Mouse (Mus musculus): ENCODE measurements around the gene Vamp5.

Vamp5 gene

DNA sequence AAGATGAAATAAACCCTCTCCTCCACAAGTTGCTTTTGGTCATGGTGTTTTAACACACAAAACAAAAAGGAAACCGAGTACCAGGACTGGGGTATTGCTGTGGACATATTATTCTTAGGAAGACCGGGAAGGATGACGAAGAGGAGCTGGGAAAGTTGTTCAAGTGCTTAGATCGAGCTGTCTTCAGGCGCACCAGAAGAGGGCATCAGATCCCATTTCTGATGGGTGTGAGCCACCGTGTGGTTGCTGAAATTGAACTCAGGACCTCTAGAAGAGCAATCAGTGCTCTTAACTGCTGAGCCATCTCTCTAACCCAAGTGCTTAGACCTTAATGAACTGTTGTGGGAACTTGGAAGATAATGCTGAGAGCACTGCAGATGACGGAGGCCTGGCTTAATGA, 16.3 kb downstream of the Vamp5 start:
- DNase-seq = no peak

DNA sequence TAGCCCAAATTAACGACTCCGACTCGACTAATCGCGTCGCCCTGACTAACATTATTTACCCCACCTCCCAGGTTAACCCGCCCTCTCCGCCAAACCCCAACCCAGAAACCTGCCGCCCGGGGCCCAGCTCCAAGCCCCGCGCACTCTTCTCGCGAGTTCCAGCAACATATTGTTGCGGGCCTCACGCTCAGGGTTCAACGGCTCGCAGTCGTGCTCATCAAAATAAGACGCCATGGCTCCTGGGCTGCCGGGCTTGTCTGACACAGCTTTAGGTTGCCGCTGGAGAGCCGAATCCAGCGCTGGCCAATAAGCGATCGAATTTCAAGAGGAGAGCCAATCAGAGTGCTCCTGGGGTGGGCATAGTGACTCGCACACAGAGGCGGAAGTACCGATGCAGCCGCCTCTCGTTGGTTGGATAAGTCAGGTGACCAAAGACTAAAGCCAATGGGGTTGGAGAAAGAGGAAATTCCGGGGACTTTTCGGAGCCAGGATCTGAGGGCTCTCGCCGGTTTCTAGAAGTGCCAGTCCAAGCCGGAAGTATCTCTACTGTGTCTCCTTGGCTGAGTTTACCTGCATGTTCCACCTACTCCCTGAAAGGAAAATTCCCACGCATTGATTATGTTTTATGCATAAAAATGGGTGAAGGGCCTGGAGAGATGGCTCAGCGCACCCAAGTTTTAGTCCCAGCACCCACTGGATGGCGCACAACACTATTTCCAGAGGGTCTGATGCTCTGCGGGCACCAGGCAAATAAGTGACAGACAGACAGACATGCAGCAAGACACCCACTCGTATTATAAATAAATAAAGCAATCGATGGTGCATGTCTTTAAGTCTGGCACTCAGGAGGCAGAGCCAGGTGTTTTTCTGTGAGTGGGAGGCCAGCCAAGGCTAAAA, 17.9 kb downstream of the Vamp5 start:
- DNase-seq = peak; percentile 95

DNA sequence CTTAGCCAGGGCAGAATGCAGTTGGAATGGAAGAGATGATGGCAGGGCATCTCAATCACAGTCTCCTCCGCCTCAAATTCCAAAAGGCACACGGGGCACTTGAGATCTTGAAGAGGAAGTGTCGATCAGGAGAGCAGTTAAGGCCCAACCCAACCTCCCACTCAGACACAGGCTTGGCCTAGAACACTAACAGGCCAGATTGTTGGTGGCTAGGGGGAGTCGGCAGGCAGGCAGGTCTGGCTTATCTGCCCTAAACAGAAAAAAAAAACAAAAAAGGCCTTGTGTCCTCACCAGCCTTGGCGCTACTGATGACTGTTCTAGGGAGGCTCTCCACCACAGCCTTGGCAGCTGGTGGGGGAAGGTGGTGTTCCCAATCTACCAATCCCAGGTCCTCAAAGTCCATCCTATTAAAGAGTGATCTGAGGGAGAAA, 19.1 kb downstream of the Vamp5 start:
- DNase-seq = peak; percentile 32

DNA sequence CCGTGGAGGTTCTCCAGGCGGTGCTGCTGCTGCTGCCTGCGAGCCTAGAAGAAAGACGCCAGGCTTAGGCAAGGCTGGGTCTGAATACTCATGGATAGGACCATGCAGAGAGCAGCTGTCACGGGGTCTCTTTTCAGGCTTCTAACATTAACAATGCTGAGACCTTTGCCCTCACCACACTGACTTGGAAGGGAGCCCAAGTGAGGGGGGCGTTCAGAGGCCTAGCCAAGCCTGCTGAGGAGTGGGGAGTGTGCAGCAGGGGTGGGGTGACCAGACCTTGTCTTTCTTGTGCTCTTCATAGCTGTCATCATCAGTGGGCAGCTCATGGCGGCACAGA, 19.7 kb downstream of the Vamp5 start:
- DNase-seq = no peak

DNA sequence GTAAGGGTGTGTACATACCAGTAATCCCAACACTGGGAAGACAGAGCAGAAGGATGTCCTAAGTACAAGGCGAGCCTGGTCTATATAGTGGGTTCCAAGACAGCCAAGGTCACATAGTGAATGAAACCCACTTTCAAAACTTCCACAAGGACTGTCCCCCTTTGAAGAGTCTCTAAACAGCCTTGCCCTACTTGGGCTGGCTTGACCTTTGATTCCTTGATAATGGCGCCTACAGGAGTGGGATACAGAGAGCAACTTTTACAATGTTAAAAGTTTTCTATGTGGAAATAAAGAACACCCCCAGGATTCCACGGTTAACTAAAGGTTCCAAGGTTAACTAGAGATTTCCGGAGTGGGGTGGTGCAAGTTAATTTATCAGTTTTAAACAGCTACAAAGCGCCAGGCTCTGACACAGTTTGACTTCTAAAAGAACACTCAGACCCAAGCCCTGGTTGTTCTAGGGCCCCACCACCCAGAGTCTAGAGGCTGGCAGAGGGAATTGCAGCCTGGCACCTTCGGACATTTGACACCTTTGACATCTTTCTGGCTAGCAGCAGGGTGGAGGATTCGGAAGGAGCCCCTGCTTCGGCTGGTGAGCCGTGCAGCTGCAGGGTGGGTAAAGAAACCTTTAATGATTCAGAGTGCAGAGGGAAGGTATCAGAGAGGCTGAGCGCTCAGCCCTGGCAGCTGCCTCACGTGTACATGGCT, 20.2 kb downstream of the Vamp5 start:
- no peak for DNase-seq

DNA sequence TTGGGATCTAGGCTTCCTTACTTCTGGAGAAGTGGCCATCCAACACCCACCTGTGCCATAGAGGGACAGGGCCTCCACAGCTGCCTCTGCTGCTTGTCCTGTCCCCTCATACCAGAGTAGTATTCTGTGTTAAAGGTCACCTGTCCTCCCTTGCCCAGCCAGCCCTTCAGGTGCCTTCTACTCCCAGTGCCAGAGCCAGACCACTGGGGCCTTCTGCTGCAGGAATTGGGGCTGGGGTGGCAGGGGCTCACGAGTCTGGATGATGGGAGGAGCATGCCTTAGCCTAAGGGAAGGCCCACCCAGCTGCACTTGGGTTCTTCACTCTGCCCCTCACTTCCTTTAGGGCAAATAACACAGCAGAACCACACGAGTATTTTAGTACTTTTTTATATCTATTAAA, 20.9 kb downstream of the Vamp5 start:
- DNase-seq = no peak

DNA sequence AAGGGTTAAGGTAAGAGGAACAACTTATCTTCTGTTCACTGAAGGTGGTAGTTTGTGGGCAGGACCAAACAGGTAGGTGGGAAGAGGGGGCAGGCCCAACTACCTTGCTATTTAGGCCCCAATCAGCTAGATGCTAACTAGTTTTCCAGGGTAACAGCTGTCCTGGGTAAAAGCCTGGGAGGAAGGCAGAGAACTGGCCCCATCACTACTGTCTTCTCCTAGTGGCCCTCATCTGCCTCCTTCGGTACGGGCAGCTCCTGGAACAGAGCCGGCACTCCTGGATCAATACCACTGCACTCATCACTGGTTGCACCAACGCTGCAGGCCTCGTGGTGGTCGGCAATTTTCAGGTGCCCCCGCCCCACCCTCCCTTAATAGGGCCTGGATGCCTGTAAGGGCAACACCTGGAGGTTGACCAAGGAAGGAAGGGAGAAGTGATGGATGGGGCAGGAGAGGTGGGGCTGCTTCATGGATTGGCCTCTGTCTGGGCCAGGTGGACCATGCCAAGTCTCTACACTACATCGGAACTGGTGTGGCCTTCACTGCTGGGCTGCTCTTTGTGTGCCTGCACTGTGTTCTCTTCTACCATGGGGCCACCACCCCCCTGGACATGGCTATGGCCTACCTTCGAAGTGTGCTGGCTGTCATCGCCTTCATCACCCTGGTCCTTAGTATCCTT, 22.0 kb downstream of the Vamp5 start:
- DNase-seq = no peak

DNA sequence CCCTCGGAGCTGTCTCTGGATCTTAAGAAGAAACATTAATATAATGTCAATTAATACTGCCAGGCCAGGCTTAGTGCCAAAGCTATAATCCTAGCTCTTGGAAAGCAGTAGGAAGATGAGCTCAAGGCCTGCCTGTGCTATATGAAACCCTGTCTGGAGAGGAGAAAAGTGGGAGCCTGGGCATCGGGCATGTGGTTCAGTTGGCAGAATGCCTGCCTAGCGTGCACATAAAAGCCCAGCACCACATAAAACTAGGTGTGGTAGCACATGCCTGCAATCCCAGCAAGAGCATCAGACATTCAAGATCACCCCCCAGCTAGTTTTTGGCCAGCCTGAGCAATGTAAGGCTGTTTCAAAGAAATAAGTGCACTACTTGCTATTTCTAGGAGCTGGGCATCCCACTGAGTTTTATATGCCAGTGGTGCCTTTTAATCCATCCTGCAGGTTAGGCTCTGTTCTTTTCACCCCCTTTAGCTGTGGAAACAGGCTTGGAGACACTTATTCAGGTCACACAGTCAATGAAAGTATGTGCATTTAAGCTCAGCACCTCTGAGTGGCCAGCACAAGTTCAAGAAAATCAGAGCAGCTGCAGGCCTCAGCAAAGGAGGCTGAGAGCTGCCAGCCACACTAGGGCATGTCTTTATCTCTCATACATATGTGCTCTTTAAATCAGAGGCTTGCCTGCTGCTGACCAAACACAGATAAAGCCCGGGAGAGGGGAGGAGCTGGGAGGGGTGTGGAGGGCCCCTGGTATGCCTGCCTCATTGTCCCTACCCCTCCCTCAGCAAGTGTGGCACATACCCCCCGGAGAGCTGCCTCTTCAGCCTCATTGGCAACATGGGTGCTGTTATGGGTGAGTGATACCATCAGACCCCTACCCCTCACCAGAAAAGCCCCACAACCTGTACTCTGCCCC, 22.8 kb downstream of the Vamp5 start:
- peak; percentile 78 for DNase-seq

DNA sequence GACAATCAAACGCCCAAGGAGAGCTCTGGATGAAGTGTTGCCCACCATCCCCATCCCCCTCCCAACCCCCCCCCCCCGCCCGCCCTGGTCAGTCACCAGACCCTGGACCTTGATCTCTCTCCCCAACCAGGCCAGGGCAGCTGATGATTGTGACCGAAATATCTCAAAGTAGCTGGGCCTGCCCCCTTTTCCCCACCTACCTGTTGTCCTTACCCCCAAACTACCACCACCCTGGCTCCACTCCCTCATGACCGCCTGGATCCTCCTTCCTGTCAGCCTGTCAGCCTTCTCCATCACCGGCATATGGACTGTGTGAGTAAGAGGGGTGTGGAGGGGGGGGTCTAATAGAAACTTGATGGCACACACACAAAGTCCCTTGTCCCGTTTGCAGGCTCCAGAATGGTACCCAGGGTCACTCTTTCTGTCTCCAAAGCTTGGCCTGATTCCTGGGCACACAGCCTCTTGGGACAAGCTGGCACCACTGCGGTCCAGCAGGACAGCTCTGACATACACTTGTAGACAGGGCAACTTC, 24.2 kb downstream of the Vamp5 start:
- DNase-seq = no peak

DNA sequence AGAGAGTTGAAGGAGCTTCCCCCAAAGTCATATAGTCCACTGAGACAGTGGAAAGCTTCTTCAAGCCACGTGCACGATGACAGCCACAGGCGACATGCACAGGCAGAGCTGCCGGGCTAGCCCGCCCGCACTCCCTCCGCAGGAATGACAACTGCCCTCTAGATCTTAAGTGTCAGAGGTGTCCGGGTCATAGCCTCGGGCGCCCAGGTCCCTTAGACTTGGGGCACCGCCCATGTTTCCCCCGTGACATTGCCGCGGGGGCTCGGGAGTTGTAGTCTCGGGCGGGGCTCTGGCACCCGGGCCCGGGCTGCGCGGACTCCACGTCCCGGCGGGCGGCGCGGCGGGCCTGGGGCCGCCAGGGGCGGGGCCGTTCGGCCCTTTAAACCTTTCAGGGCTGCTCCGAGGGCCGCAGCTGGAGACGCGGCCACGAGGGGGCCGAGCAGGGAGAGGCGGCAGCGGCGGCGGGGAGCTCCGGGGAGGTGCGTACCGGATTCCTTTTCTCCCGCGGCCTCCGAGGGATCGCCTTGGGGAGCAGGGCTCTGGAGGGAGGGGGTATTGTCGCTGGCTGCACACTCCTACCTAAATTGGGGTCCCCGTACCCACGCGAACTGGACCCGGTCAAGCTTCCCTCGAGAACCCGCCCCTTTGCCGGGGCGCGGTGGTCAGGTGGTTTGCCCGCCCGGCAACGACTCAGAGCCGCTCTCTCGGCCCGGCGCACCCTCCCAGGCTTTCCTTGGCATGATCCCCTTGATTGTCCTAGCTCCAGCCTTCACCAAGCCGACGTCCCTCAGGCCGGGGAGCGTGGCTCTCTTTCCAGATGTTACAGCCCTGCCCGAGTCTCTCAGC, 25.0 kb downstream of the Vamp5 start, which contains the start of gene Tmem150a:
Gene Tmem150a, plus strand, starts transcription at position 382 of the 846 bp plus-strand sequence.
- peak; percentile 70 for DNase-seq

DNA sequence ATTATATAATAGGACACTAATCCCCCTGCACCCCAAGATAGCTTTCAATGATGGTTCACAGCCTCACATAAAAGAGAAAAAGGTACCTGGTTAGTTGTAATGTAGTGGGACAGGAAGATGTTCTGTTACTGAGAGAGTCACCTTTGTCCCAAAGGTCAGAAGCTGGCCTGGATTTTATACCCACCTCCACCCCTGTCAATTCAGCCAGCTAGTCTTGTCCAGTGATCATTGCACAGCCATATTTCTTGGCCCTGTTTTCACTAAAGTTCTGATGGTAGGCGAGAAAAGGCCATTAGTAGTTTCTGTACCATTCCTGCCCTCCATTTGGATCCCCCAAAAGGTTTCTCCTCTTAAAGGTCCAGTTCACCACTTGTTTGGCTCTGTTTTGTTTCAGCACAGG, 26.2 kb downstream of the Vamp5 start:
- DNase-seq = no peak

DNA sequence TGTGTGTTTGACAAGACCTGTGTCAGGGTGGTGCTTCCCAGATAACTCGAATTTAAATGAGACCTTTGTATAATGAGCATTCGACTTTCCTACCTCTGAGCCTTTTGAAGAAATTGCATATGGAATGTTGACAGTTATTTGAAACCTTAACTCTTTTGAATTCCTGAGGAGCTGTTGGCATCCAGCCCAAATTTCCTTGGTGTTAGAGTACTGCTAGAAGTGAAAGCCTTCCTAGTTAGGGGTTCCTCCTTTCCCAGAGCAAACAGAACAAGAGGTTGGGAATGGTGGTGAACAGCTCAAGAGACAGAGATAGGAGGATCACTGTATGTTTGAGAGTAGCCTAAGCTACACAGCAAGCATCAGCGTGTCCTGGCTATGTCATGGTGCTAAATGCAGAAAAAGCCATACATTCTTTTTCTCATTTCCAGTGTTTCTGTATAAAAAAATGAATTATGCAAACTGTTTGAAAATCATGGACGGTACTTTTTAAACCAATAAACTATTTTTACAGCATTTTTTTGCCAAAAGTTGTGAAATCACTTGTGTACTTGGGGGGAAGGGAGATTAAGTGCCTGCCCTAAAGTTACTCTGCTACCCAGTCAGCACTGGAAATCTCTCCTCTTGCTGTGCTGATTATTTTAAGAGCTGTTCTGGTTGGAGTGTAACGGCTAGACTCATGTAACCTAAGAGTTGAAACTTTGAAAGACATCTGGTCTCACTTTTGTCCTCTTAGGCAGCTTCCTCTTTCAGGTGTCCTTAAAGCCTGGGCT, 27.4 kb downstream of the Vamp5 start:
- DNase-seq = no peak

DNA sequence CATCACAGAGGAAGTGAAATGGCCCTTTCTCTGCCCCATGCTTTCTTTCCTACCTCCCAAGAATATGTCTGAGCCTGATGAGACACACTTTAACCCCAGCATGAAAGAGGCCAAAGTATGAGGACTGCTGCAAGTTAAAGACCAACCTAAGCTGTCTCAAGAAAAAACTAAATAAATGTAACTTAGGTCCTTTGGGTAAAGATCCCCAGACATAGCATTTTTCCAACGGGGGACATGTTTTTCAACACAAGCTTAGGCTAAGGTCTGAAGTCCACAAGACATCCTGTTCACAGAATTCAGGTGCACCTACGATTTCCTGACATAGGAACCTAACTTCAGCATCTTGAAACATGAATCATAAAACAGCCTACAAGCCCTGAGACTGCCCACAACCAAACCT, 30.1 kb downstream of the Vamp5 start:
- DNase-seq = no peak

DNA sequence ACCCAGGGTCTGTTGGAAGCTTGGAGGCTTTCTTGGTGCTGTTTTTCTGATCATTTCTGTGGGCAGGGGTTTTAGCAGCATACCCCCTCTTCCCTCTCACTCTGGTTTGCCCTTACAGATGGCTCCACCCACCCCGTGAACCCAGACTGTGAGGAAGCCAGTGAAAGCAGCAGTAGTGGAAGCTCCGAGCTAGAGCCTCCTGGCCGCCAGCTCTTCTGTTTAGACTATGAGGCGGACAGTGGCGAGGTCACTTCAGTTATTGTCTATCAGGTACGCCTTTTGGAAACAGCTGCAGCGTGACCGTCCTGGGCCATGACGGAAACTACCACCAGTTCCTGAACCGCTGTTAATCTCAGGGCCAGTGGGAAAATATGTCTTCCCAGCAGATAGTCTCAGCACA, 31.9 kb downstream of the Vamp5 start:
- DNase-seq = peak; percentile 32

DNA sequence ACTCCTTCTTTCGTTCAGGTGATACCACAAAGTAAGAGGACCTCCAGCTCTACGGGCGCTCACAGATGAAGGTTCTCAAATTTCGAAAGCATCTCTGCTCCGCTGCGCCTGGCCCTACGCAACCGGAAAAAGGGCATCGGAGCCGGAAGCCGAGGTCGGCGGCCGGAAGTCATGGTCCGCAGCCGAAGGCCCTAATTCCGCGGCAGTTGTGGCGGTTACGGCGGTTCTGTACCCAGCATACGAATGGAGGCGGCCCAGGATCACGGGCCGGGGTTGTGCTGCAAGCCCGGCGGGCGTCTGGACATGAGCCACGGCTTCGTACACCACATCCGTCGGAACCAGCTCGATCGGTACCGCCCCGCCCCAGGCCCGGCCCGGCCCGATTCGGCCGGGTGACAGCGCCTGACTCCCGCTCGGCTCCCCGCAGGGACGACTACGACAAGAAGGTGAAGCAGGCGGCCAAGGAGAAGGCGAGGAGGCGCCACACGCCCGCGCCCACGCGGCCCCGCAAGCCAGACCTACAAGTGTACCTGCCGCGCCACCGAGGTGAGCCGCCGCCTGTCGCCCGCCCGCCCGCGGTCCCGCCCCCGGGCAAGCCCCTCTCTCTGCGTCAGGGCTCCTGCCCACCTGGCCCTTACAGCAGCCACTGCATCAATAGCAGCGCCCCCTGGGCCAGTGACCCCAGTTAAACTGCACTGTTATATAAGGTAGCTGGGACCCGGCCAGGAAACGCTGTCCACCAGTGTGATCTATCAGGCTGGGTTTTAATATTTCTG, 32.9 kb downstream of the Vamp5 start, which contains the start of gene 0610030E20Rik:
Gene 0610030E20Rik, plus strand, starts transcription at position 152 of the 776 bp plus-strand sequence.
- DNase-seq = peak; percentile 86

DNA sequence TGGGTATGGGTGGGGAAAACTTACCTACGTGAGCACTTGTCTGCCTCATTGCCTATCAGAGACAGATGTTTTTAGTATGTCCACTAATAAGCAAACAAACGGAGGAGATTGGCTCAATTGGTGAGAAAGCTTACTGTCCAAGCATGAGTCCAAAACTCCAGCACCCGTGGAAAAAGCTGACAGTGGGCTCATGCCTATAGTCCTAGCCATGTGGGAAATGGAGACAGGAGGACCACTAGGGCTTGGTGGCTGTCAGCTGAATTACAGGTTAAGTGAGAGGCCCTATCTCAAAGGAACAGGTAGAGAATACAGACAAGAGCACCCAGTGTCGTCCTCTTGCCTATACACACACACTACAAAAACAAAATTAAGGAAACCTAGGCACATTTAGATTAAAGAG, 34.0 kb downstream of the Vamp5 start:
- DNase-seq = no peak

DNA sequence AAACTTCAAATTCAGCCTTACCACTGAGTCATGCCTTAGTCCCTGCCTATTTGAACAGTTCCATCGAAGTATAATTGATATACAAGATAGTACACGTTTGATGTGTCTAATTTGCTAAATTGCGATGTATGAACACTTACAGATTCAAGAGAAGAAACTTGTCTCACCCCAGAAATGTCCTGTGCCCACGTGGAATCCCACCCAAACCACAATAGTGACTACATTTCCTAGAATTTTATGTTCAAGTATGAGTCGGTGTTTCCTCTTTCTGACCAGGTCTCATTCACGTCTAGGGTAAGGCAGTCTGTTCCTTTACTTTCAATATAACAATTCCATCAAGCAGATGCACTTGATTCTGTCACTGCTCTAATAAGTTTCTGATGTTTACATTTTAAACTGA, 34.6 kb downstream of the Vamp5 start:
- DNase-seq = no peak

DNA sequence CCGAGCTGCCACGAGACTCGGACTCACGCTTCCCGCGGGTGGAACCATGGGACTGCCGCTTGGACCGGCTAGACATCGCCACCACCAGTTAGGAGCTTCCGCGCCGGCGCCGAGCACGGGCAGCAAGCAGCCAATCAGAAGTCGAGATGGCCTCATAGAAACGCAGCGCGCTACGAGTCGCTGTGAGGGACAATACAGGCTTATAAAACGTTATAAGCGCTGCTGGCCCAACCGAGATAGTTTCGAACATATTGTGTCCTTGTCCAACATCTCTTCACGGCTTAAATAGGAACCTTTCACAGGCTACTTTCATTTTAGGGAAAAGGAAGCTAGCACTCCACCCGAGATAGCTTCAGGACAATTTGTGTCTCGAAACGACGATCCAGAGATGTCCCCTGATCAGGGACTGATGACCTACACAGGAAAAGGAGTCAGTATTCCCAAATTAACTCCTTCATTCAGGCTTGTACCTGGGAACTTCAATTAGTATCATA, 35.1 kb downstream of the Vamp5 start, which contains the start of gene Usp39:
Gene Usp39, minus strand, starts transcription at position 111 of the 494 bp plus-strand sequence.
- peak; percentile 95 for DNase-seq

DNA sequence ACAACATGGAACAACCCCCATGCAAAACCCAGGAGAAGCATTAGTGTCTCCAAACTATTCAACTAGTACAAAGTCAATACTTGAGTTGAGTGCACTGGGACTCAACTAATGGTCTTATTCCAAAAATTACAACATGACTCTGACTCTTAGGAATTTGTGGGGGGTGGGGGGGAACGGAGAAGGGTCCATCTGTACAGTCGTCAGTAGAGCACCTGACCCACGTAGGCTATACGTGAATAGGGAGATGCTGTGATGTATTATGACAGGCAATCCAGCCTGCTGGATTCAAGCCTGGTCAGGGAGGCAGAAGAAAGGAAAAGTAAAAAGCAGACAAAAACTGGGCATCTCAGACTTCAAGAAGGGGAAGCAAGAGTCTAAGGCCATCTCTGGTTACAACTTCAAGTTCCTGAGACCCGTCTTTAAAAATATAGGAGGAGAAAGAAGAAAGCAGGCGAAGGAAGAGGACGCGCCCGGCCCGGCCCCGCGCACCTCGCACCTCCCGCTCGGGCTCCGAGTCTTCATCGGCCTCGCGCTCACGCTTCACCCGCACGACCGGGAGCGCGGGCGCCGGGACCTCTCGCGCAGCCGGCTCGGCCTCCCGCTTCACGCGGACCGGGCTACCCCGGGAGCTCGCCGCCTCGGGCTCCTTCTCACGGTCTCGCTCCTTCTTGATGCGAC, 35.7 kb downstream of the Vamp5 start:
- no peak for DNase-seq
